Mouse (Mus musculus): ENCODE data around the gene Gorab.

The Gorab gene

GRCm38 (mm10) chr1:163357733-163358132 lies 45.7 kb downstream of the Gorab start:
- peak; percentile 53 for DNase-seq (ENCODE audit: low read depth, low spot score)

- DNase-seq (ENCODE audit: low read depth, low spot score): peak; percentile 72
Observed at GRCm38 (mm10) chr1:163356167-163356566, 47.3 kb downstream of the Gorab start.

- DNase-seq (ENCODE audit: low read depth, low spot score): peak; percentile 54
Observed at GRCm38 (mm10) chr1:163355626-163356156, 47.8 kb downstream of the Gorab start.

GRCm38 (mm10) chr1:163350988-163351387 lies 52.5 kb downstream of the Gorab start:
- DNase-seq (ENCODE audit: low read depth, low spot score): no peak

GRCm38 (mm10) chr1:163345541-163345940 lies 57.9 kb downstream of the Gorab start:
- no peak for DNase-seq (ENCODE audit: low read depth, low spot score)

GRCm38 (mm10) chr1:163344931-163345330 lies 58.5 kb downstream of the Gorab start:
- DNase-seq (ENCODE audit: low read depth, low spot score): peak; percentile 62

GRCm38 (mm10) chr1:163339219-163339561 lies 64.3 kb downstream of the Gorab start:
- DNase-seq (ENCODE audit: low read depth, low spot score): no peak

- DNase-seq (ENCODE audit: low read depth, low spot score): peak; percentile 61
Observed at GRCm38 (mm10) chr1:163338525-163339218, 64.8 kb downstream of the Gorab start.

- DNase-seq (ENCODE audit: low read depth, low spot score): peak; percentile 91
Observed at GRCm38 (mm10) chr1:163337821-163338220, 65.6 kb downstream of the Gorab start.
